Mouse (Mus musculus) embryo, embryonic 11.5 days (tissue): ENCODE results near the gene Timm23.
"Not testable (repeated sequence)": the region's sequence is repeated elsewhere in the genome, so short reads cannot be mapped to it uniquely, and the experiment has no call there.

Source experiments
- DNase-seq: peaks from one replicate; pipeline ENCODE4 v3.0.0-alpha.2; 2012; ENCODE audit warnings: low read depth, low spot score

Timm23 gene

DNA sequence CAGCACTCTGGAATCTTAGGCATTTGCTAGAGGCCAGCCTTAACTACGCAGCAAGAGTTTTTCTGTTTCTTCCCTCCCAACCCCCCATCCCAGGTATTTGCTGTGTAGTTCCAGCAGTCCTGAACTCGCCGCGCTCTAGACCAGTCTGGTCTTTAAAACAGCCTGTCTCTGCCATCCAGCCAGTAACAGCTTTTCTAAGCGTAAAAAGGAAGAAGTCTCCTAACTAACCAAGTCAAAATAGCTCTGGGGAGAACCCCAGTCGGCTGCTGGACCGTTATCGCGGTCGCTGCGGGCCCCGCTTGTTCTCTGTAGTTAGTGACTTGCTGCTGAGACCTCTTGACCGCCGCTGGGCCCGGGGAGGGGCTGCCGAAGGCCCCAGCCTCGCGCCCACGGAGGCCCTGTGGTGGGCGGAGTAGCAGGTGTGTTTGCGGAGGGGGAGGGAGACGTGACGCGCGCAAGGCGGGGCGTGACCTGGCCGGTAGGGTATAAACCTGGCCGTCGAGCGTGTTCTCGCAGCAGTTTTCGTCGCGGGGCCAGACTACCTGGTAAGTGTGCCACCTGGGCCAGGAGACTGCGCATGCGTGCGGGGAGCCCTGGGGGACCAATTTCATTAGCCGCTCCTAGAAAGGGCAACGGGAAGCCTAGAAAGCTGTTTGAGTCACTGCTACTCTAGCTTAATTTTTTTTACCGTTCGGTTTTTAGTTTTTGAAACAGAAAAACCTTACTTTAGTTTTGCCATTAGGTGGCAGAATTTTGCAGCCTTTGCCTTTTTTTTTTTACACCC is 36.2 kb downstream of the Timm23 start:
- DNase-seq, result peak; percentile 61

DNA sequence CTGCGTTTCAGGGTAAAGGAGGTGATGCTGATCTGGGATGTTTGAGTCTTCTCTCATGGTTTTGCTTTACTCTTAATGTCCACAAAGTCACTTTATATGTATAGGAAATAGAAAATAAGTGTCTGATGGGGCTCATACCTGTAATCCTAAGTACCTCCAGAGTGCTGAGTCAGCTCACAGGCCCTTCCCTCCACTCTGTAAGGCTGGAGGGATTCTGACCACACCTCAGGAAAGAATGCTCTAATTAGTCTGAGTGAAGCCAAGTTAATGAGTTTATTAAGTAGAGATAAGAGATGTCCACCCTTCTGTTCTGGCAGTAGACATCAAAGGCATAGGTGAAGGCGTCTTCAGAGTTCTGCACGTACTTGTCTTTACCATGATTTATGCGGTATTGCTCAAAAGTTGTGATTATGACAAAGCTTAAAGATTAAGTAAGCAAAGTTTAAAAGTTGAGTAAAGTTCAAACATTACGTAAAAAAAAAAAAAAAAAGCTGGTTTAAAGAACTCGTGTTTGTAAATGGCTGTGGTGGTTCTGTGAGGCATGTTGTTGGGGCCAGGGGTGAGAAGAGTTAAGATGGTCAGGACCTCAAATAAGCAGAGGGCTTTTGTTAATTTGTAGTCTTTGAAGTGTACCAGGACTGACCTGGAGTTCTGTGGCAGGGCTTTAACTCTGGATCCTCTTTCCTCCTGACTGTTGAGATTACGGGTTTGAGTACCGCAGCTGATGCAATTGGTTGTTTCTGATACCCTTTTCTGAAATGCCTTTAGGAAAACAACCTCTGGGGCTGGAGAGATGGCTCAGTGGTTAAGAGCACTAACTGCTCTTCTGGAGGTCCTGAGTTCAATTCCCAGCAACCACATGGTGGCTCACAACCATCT is 37.3 kb downstream of the Timm23 start:
- no peak for DNase-seq

DNA sequence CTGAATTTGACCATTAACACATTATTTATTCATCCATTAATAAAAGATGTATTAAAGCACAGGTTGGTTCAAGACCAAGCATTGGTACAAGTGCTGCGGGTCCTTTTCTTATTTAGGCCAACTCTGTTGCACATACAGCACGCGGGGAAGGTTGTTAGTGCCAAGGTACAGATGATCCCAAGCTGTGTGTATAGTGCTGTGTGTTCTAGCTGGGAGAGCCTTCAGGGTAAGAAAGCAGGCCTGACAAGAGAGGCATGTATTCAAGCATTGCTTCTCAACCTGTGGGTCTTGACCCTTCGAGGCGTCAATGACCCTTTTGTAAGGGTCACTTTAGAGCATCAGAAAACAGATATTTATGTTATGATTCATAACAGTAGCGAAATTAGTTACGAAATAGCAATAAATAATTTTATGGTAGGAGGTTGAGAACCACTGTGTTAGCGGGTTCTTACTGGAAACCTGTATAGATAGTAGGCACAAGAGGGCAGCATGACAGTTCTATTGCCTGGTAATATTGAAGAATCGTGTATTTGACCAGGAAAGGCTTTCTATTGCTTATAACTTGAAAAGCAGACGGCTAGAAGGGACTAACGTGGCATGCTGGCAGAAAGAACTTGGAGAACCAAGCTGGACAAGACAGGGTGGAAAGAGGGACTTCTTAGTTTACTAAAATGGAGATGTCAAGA is 38.4 kb downstream of the Timm23 start:
- DNase-seq, result no peak

DNA sequence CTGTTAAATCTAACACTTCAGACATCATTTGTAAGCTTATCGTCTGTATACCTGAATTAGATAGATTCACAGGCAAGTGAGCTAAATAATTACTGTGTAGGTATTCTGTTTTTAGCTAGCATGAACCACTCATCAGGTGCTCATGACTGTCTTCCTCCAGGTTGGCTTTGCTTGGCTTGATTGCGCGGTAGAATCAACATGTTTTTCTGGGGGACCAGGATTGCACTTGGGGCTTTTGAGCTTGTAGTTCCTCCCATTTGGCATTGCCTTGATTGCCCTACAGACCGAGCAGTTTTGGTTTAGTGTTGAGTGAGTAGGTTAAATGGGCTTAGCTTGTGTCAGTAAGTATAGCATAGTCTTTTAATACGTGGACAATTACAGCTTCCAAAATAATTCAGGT is 39.5 kb downstream of the Timm23 start:
- DNase-seq, result no peak

DNA sequence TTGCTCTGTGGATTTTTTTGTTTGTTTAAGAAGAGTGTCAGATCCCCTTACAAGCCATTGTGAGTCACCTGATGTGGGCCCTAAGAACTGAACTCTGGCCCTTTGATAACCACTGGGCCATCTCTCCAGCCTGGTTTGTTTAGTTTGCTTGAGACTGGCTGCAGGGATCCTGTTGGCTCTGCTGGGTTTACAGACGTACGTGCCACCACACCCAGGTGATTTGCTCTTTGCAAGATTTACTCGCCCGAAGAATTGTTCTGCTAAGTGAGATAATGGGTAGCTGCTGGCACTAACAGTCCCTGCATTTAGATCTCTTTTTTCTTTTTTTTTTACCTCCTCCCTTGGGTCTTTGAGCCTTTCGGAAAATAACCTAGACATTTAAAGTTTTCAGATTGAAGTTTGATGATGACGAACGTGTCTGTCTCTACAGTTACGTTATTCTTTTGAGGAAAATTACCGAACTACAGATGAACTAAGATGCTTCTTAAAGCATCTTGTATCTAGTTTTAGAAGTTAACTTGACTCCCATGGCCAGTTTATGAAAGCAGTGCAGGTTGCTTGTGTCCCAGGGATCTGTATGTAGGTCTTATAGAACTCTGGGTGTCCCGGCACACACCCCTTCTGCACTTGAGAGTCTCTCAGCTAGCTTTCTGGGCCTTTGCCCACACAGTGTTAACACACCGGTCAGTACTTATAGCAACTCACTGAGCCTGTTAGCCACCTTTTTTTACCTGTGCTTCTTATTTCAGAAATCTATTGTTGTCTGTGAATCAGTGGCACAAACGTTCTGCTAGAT is 40.4 kb downstream of the Timm23 start:
- DNase-seq, result no peak

DNA sequence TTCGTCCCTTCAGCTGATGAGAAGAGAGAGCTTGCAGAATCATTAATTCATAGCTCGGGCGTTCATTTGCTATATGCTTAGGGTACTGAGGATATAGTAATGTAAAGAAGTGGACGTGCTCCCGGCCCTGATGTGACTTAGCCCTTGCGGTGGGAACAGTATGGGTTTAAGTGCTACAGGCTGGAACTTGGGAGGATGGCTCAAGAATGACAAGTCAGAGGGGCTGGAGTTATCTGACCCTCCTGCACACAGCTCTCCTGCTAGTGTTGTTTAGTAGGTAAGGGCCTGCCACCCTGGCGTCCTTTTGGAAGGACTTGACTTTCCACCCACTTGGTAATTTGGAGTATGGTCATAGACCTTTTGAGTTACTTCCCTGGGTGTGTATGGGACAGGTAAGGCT is 41.1 kb downstream of the Timm23 start:
- no peak for DNase-seq

- DNase-seq, result peak; percentile 97
Measured at GRCm38 (mm10) chr14:32159690-32160246, 41.9 kb downstream of the Timm23 start, which contains the start of gene Ncoa4. Ncoa4 (plus strand) TSS chr14:32159865.

DNA sequence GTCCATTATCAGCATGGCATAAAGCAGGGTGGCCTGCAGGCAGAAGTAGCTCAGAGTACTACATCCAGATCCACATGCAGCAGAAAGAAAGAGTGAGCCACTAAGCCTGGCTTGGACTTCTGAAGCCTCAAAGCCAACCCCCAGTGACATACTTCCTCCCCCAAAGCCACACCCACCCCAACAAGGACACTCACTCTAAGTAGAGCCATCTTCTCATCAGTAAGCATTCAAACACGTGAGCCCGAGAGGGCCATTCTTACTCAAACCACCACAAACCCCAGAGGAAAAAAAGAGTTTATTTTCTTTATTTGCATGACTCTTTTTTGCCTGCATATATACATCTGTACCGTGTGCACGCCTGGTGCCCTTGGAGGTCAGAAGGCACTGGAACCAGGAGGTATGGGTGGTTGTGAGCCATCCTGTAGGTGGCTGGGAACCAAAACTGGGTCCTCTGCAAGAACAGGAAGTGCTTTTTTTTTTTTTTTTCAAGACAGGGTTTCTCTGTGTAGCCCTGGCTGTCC is 42.5 kb downstream of the Timm23 start:
- no peak for DNase-seq

DNA sequence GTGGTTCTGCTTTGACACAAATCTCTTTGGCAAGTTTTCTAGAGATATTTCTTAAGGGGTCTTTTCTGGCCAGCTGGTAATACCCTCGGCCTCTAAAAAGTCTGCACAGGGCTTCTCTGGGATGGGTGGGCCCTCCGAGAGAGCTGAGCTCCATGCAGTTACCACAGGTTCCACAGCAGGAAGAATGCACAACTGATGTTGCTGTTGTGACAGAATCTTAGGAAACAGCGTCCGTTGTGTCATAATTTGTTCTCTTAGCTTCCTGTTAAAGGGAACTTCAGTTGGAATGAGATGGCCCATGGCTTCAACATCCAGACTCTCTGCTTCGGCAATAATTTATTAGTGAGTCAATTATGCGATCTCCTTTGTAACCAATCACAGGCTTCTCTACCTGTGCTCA is 46.9 kb downstream of the Timm23 start:
- DNase-seq, result no peak

DNA sequence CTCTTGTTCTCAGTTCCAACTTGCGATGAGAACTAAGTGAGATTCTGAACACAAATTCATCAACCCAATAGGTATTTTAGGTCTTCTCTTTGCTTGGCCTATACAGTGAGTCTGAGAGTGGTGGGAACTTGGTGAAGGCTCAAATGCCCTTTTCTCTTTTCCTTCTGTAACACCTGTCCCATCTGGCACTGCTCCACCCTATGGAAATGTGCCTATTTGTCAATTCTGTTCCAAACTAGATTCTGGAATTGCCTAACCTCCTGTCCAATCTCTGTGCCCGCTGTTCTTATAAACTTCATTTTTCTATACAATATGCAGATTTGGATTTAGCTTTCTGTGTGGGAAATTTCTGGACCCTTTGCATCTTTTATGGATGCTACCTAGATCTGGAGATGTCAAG is 48.5 kb downstream of the Timm23 start:
- no peak for DNase-seq

GRCm38 (mm10) chr14:32152243-32152965 is 49.3 kb downstream of the Timm23 start:
- no peak for DNase-seq

DNA sequence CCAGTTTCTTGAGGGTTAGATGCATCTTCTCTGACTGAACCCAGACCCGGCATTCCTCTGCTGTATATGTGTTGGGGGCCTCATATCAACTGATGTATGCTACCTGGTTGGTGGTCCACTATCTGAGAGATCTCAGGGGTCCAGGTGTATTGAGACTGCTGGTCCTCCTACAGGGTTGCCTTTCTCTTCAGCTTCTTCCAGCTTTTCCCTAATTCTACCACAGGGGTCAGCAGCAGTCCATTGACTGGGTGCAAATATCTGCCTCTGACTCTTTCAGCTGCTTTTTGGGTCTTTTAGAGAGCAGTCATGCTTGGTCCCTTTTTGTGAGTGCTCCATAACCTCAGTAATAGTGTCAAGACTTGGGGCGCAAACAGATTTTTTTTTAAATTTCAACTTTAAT is 50.8 kb downstream of the Timm23 start:
- no peak for DNase-seq

DNA sequence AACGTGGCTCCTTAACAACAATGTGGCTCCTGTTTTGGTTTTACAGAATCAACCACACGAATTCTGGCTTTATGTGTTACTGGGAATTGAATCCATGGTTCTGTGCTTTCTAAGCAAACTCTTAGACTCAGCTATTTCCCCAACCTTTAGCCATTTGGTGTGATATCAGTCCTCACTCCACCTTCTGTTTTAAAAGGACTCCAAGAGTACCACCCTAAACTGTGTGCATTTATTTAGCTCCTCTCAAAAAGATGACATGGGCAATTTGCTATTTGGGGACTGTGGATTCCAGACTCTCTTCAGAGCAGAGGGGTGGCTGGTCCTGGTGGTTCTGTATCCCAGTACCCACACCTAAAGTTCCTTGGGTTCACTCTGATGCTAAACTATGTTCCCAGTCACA is 55.1 kb downstream of the Timm23 start:
- no peak for DNase-seq

DNA sequence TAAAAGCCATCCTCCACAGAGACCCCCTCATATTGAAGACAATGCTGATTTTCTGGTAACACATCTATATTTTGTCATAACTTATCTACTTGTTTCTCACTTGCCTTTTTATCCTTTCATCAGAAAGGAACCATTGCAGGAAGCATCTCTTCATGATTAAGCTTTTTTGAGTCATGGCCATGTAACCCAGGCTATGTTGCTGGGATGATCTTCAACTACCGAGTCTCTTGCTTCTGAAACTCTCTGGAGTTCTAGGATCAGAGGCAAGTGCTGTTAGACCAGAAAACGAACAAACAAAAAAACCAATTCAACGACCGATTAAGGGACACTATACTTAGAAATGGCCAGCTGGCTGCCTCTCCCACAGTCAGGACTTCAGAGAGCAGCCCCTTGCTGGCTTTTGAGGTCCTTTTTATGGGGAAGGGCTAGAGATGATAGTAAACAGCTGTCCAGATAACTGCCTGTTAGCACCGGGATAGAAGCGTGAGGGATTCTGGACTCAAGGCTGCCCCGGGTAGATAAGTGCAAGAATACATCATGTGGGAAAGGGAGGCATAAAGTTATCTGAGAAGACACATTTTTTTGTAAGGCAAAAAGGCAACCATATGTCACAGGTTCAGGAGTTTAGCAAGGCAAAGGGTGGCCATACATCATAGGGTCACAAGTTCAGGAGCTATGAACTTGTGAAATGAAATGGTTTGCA is 55.7 kb downstream of the Timm23 start:
- no peak for DNase-seq

DNA sequence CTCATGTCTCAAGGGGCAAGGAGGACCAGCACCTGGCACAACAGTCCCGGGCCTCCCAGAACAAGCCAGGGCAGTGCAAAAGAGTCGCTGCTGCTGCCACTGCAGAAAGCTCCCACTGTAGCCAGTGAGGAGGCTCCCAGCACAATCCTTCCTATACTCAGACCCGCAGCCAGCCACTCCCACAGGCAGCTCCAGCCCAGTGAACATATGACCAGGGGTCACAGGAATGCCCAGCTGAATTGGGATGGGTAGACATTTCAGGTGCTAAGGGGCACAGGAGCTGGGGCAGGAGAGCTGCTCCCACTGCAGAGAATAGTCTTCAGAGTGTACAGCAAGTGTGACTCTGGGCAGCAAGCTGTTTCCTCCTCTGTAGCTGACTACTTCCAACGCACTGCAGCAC is 56.3 kb downstream of the Timm23 start:
- DNase-seq, result no peak

DNA sequence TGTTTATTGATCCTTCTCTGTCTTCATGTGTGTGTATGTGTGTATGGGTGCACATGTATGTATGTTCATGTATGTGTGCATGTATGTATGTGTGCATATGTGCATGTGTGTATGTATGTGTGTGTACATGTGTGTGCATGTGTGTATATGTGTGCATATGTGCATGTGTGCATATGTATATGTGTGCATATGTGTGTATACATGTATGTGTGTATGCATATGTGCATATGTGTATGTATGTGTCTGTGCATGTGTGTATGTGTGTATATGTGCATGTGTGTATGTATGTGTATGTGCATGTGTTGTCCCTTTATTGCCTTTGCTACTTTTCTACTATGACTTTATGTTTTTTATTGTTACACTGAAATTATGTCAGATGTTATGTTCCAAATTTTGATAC is 57.0 kb downstream of the Timm23 start:
- DNase-seq, result no peak

GRCm38 (mm10) chr14:32141723-32142122 is 60.0 kb downstream of the Timm23 start, which contains the start of gene Msmb:
Msmb (plus strand) TSS chr14:32142023.
- no peak for DNase-seq

DNA sequence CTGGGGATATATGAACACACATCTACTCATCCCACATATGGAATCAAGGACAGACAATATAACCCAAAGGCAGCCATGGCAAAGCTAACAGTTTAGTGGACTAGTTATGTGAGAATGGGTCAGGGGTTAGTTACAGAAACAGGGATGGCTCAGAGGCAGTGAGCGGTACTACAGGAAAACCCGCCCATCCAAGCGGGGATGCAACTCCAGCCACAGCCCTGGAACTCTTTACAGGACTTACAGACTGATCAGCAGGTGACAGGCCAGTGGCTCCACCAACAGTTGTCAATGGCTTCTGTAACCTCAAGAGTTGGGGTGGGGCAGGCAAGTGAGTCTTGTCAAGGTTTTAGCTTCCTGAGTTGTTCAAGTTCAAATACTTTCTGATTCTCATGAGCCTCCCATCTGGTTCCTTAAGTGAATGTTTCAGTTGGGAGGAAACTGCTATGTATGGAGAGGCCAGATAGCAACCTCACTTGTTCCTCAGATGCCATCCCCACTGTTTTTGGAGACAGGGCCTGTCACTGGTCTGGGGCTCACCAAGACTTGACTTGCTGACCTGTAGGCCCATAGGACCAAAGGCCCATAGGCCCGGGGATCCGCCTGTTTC is 61.2 kb downstream of the Timm23 start:
- no peak for DNase-seq

GRCm38 (mm10) chr14:32136467-32136866 is 65.2 kb downstream of the Timm23 start:
- DNase-seq, result not testable (repeated sequence)
